Mouse (Mus musculus) forebrain, embryonic 12.5 days (tissue): ENCODE results near the gene Plxna4. TPM values are rescaled to one million over a fixed set of nuclear protein-coding genes. Genes with fewer than 3 reads are reported as not detected.
"Not testable (repeated sequence)": the region's sequence is repeated elsewhere in the genome, so short reads cannot be mapped to it uniquely, and the experiment has no call there.

ENCODE experiments used
- ATAC-seq: fragments of 200-750 bp; cut with Nextera tagmentation; 2 replicates; pipeline ENCODE4 v1.8.0; 2017; ENCODE audit warnings: moderate TSS enrichment; ENCODE audit not compliant: low FRiP score
- H3K27ac ChIP-seq: fragments of 300-500 bp; sonication (generic); 2 replicates; pipeline ENCODE4 v1.5.1; 2016; ENCODE audit warnings: mild to moderate bottlenecking
- H3K27me3 ChIP-seq: fragments of 300-500 bp; sonication (generic); 2 replicates; pipeline ENCODE4 v1.6.1; 2016; ENCODE audit warnings: mild to moderate bottlenecking
- H3K36me3 ChIP-seq: fragments of 300-500 bp; sonication (generic); replicated peaks from 2 replicates; pipeline ENCODE4 v1.6.1; 2016; ENCODE audit warnings: mild to moderate bottlenecking
- H3K4me1 ChIP-seq: fragments of 300-500 bp; sonication (generic); 2 replicates; pipeline ENCODE4 v1.6.1; 2016
- H3K4me2 ChIP-seq: fragments of 300-500 bp; sonication (generic); 2 replicates; pipeline ENCODE4 v1.6.1; 2016; ENCODE audit warnings: mild to moderate bottlenecking, moderate library complexity
- H3K4me3 ChIP-seq: fragments of 300-500 bp; sonication (generic); replicated peaks from 2 replicates; pipeline ENCODE4 v1.5.1; 2016; ENCODE audit warnings: mild to moderate bottlenecking
- H3K9ac ChIP-seq: fragments of 300-500 bp; sonication (generic); 2 replicates; pipeline ENCODE4 v1.6.1; 2016; ENCODE audit warnings: mild to moderate bottlenecking
- H3K9me3 ChIP-seq: fragments of 300-500 bp; sonication (generic); 2 replicates; pipeline ENCODE4 v1.6.1; 2016
- WGBS: fragments of 180-500 bp; shearing (Covaris S2); methylation state at CpG from one replicate; pipeline ENCODE4 v1.1.7; 2016; 5-methylcytosine and 5-hydroxymethylcytosine counted together
- polyA plus RNA-seq: library from polyadenylated mRNA; unstranded; fragments of >200 nt; fragmentation: Nextera tagmentation; extraction: Ambion mirVana; gene quantifications from 2 replicates; pipeline ENCODE4 v1.2.1, GENCODE M21; 2016

Plxna4 gene
- polyA plus RNA-seq, 1 experiment from 2014 or later: 9.2 TPM

GRCm38 (mm10) chr6:32528081-32528570, 59.9 kb downstream of the Plxna4 start:
- Histone ChIP-seq H3K27ac (no peak overlapping the region), H3K4me2 (no peak overlapping the region), H3K4me1 (0 out of 2 replicates have a peak, but pooled peaks cover 4% of the 10 kb centered on the region), H3K9me3 (no peaks in the 10 kb centered on the region), H3K9ac (no peak overlapping the region), H3K27me3 (no peaks in the 10 kb centered on the region), H3K4me3 (no peak overlapping the region), H3K36me3 (no peaks in the 10 kb centered on the region)
- no peak for ATAC-seq
- 91% methylated on average over 8 of the region's 8 CpGs for WGBS

GRCm38 (mm10) chr6:32527518-32527917, 60.5 kb downstream of the Plxna4 start:
- Histone ChIP-seq H3K27me3 (no peaks in the 10 kb centered on the region), H3K4me3 (no peak overlapping the region), H3K4me2 (no peak overlapping the region), H3K9me3 (no peaks in the 10 kb centered on the region), H3K27ac (no peak overlapping the region), H3K4me1 (0 out of 2 replicates have a peak, but pooled peaks cover 4% of the 10 kb centered on the region), H3K9ac (no peak overlapping the region), H3K36me3 (no peaks in the 10 kb centered on the region)
- ATAC-seq: no peak
- WGBS: 87% methylated on average over 7 of the region's 7 CpGs

- Histone ChIP-seq H3K9ac (no peak overlapping the region), H3K36me3 (no peaks in the 10 kb centered on the region), H3K9me3 (no peaks in the 10 kb centered on the region), H3K4me3 (no peak overlapping the region), H3K4me2 (no peak overlapping the region), H3K4me1 (0 out of 2 replicates have a peak, but pooled peaks cover 4% of the 10 kb centered on the region), H3K27ac (no peak overlapping the region), H3K27me3 (no peaks in the 10 kb centered on the region)
- no peak for ATAC-seq
- WGBS: 79% methylated on average over 5 of the region's 5 CpGs
Measured at GRCm38 (mm10) chr6:32526762-32527161, 61.2 kb downstream of the Plxna4 start.

- Histone ChIP-seq H3K4me1 (0 out of 2 replicates have a peak, but pooled peaks cover 4% of the 10 kb centered on the region), H3K27me3 (no peaks in the 10 kb centered on the region), H3K36me3 (no peaks in the 10 kb centered on the region), H3K27ac (no peak overlapping the region), H3K4me2 (no peak overlapping the region), H3K9ac (no peak overlapping the region), H3K4me3 (no peak overlapping the region), H3K9me3 (no peaks in the 10 kb centered on the region)
- WGBS: 75% methylated on average over 4 of the region's 4 CpGs
- no peak for ATAC-seq
Measured at GRCm38 (mm10) chr6:32520097-32520496, 67.9 kb downstream of the Plxna4 start.

- Histone ChIP-seq H3K36me3 (no peaks in the 10 kb centered on the region), H3K27ac (no peak overlapping the region), H3K4me3 (no peak overlapping the region), H3K9ac (no peak overlapping the region), H3K4me1 (0 out of 2 replicates have a peak, but pooled peaks cover 3% of the 10 kb centered on the region), H3K9me3 (no peaks in the 10 kb centered on the region), H3K4me2 (no peak overlapping the region), H3K27me3 (no peaks in the 10 kb centered on the region)
- no peak for ATAC-seq
- 92% methylated on average over 3 of the region's 3 CpGs for WGBS
Measured at GRCm38 (mm10) chr6:32518617-32519016, 69.4 kb downstream of the Plxna4 start.

- WGBS: 56% methylated on average over 6 of the region's 6 CpGs
- H3K27ac ChIP-seq: no peak overlapping the region
Measured at GRCm38 (mm10) chr6:32514096-32514495, 73.9 kb downstream of the Plxna4 start.

GRCm38 (mm10) chr6:32512010-32512409, 76.0 kb downstream of the Plxna4 start:
- Histone ChIP-seq H3K4me3 (no peak overlapping the region), H3K4me1 (peaks cover 16% of the 10 kb centered on the region; the same call in 1 of the 2 replicates), H3K27me3 (no peaks in the 10 kb centered on the region), H3K9ac (no peak overlapping the region), H3K36me3 (no peaks in the 10 kb centered on the region), H3K9me3 (no peaks in the 10 kb centered on the region), H3K27ac (no peak overlapping the region), H3K4me2 (no peak overlapping the region)
- ATAC-seq: no peak
- 96% methylated on average over 1 of the region's 1 CpGs for WGBS

More at GRCm38 (mm10) chr6:32514096-32514495, 73.9 kb downstream of the Plxna4 start:
- no peaks in the 10 kb centered on the region for H3K9me3 ChIP-seq
- H3K4me3 ChIP-seq: no peak overlapping the region
- H3K4me1 ChIP-seq: peaks cover 3% of the 10 kb centered on the region; the same call in 1 of the 2 replicates
- ATAC-seq: no peak
- H3K27me3 ChIP-seq: no peaks in the 10 kb centered on the region
- no peaks in the 10 kb centered on the region for H3K36me3 ChIP-seq
- no peak overlapping the region for H3K9ac ChIP-seq
- no peak overlapping the region for H3K4me2 ChIP-seq

- H3K27me3 ChIP-seq: no peaks in the 10 kb centered on the region
- H3K4me2 ChIP-seq: no peak overlapping the region
- no peak overlapping the region for H3K27ac ChIP-seq
- H3K9ac ChIP-seq: no peak overlapping the region
- WGBS: 87% methylated on average over 7 of the region's 7 CpGs
- H3K9me3 ChIP-seq: no peaks in the 10 kb centered on the region
- no peak for ATAC-seq
- no peak overlapping the region for H3K4me3 ChIP-seq
- H3K4me1 ChIP-seq: peaks cover 16% of the 10 kb centered on the region; the same call in 1 of the 2 replicates
- H3K36me3 ChIP-seq: no peaks in the 10 kb centered on the region
Measured at GRCm38 (mm10) chr6:32510924-32511323, 77.1 kb downstream of the Plxna4 start.

GRCm38 (mm10) chr6:32510491-32510890, 77.5 kb downstream of the Plxna4 start:
- peaks cover 16% of the 10 kb centered on the region; the same call in 1 of the 2 replicates for H3K4me1 ChIP-seq
- H3K4me3 ChIP-seq: no peak overlapping the region
- H3K36me3 ChIP-seq: no peaks in the 10 kb centered on the region
- H3K9ac ChIP-seq: no peak overlapping the region
- no peak overlapping the region for H3K4me2 ChIP-seq
- H3K27ac ChIP-seq: no peak overlapping the region
- WGBS: 100% methylated on average over 1 of the region's 1 CpGs
- no peak for ATAC-seq
- H3K27me3 ChIP-seq: no peaks in the 10 kb centered on the region
- no peaks in the 10 kb centered on the region for H3K9me3 ChIP-seq

GRCm38 (mm10) chr6:32509046-32509445, 78.9 kb downstream of the Plxna4 start:
- no peaks in the 10 kb centered on the region for H3K27me3 ChIP-seq
- H3K4me3 ChIP-seq: no peak overlapping the region
- no peaks in the 10 kb centered on the region for H3K9me3 ChIP-seq
- 71% methylated on average over 9 of the region's 9 CpGs for WGBS
- no peak for ATAC-seq
- peaks cover 15% of the 10 kb centered on the region; the same call in 1 of the 2 replicates for H3K4me1 ChIP-seq
- H3K36me3 ChIP-seq: no peaks in the 10 kb centered on the region
- no peak overlapping the region for H3K4me2 ChIP-seq
- H3K9ac ChIP-seq: no peak overlapping the region
- no peak overlapping the region for H3K27ac ChIP-seq

- no peak overlapping the region for H3K4me2 ChIP-seq
- no peak for ATAC-seq
- H3K4me1 ChIP-seq: peaks cover 13% of the 10 kb centered on the region; the same call in 1 of the 2 replicates
- 78% methylated on average over 5 of the region's 5 CpGs for WGBS
- H3K27me3 ChIP-seq: no peaks in the 10 kb centered on the region
- H3K4me3 ChIP-seq: no peak overlapping the region
- H3K9me3 ChIP-seq: no peaks in the 10 kb centered on the region
- H3K36me3 ChIP-seq: no peaks in the 10 kb centered on the region
- no peak overlapping the region for H3K9ac ChIP-seq
- no peak overlapping the region for H3K27ac ChIP-seq
Measured at GRCm38 (mm10) chr6:32504963-32505362, 83.0 kb downstream of the Plxna4 start.

- H3K27me3 ChIP-seq, H3K9me3 ChIP-seq, H3K36me3 ChIP-seq, ATAC-seq, H3K9ac ChIP-seq, H3K4me2 ChIP-seq, H3K4me3 ChIP-seq, H3K4me1 ChIP-seq, H3K27ac ChIP-seq: not testable (repeated sequence)
- WGBS: 91% methylated on average over 1 of the region's 1 CpGs
Measured at GRCm38 (mm10) chr6:32501186-32501585, 86.8 kb downstream of the Plxna4 start.

GRCm38 (mm10) chr6:32498106-32498505, 89.9 kb downstream of the Plxna4 start:
- Histone ChIP-seq H3K36me3 (no peaks in the 10 kb centered on the region), H3K27me3 (no peaks in the 10 kb centered on the region), H3K9ac (no peak overlapping the region), H3K4me1 (peaks cover 9% of the 10 kb centered on the region), H3K27ac (no peak overlapping the region), H3K9me3 (no peaks in the 10 kb centered on the region), H3K4me2 (no peak overlapping the region), H3K4me3 (no peak overlapping the region)
- 91% methylated on average over 5 of the region's 5 CpGs for WGBS
- ATAC-seq: no peak
